Mouse (Mus musculus): Measurements from ENCODE around the gene Stard13. TPM values are rescaled to one million over a fixed set of nuclear protein-coding genes. Genes with fewer than 3 reads are reported as not detected.

Gene Stard13
- polyA plus RNA-seq, 1 experiment, result 7.1 TPM

DNA sequence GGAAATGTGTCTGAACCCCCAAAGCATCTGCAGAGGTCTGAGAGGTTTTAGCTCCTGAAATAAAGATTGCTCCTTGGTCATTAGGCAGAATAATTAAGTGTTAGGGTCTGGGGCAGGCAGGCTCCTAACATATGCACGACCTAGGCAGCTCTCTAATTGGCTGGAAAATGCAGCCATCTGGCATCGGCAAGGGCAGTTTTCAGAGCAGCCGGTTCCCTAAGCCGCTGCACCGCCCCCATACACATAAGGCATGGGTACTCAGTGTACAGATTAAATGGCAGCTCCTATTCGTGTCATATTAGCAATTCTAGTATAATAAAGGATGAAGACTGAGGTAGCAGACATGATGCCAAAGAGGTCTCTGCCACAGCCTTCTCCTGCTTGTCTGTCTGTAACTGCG lies 206.5 kb downstream of the Stard13 start:
- Histone ChIP-seq H3K9ac (ENCODE audit: low read depth, poor library complexity, severe bottlenecking) (no peak overlapping the region), H3K36me3 (ENCODE audit: control insufficient read depth, insufficient read depth, low read length, poor library complexity, severe bottlenecking) (no peaks in the 10 kb centered on the region), H3K27ac (ENCODE audit: insufficient read depth, low read length) (no peak overlapping the region), H3K4me3 (ENCODE audit: low read depth, low read length) (no peak overlapping the region), H3K27me3 (ENCODE audit: control insufficient read depth, insufficient read depth, low read length, poor library complexity, severe bottlenecking) (no peaks in the 10 kb centered on the region), H3K4me1 (ENCODE audit: control insufficient read depth, insufficient read depth, low read length) (peaks cover 5% of the 10 kb centered on the region), H3K9me3 (replicated peaks; ENCODE audit: control insufficient read depth, insufficient read depth, low read length, poor library complexity, severe bottlenecking) (no peaks in the 10 kb centered on the region; the same call in 1 of the 2 replicates)
- TF ChIP-seq EP300 (IDR thresholded peaks at IDR 0.05; ENCODE audit: insufficient read depth, low read depth, low read length) (no peak), CTCF (IDR thresholded peaks at IDR 0.05; ENCODE audit: low read depth, low read length) (no peak), POLR2A (IDR thresholded peaks at IDR 0.05; ENCODE audit: insufficient read depth, low read length) (no peak)

DNA sequence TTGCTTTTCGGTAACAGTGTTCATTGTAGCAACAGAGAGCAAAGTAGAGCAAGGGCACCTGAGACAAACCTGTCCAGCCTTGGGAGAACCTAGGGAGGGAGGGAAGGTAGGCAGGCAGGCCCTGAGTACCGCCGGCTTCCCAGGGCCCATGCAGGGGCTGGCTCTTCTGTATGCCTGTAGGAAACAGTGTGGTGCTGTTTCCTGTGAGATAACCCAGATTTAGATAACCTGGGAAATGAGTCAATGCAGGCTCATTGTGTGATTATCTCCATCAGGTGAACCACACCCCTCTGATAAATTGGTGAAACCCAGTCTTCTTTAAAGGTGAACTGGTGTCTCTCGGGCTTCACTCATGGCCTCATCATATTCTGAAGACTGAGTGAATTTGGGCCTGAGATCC lies 207.6 kb downstream of the Stard13 start:
- H3K9ac ChIP-seq (ENCODE audit: low read depth, poor library complexity, severe bottlenecking), result no peak overlapping the region
- TF ChIP-seq EP300 (IDR thresholded peaks at IDR 0.05; ENCODE audit: insufficient read depth, low read depth, low read length) (no peak), POLR2A (IDR thresholded peaks at IDR 0.05; ENCODE audit: insufficient read depth, low read length) (no peak)
- no peaks in the 10 kb centered on the region; the same call in 1 of the 2 replicates for H3K9me3 ChIP-seq (replicated peaks; ENCODE audit: control insufficient read depth, insufficient read depth, low read length, poor library complexity, severe bottlenecking)
- no peak overlapping the region for H3K4me3 ChIP-seq (ENCODE audit: low read depth, low read length)
- H3K36me3 ChIP-seq (ENCODE audit: control insufficient read depth, insufficient read depth, low read length, poor library complexity, severe bottlenecking), result no peaks in the 10 kb centered on the region
- no peak overlapping the region for H3K27ac ChIP-seq (ENCODE audit: insufficient read depth, low read length)
- H3K27me3 ChIP-seq (ENCODE audit: control insufficient read depth, insufficient read depth, low read length, poor library complexity, severe bottlenecking), result no peaks in the 10 kb centered on the region
- H3K4me1 ChIP-seq (ENCODE audit: control insufficient read depth, insufficient read depth, low read length), result peaks cover 6% of the 10 kb centered on the region

DNA sequence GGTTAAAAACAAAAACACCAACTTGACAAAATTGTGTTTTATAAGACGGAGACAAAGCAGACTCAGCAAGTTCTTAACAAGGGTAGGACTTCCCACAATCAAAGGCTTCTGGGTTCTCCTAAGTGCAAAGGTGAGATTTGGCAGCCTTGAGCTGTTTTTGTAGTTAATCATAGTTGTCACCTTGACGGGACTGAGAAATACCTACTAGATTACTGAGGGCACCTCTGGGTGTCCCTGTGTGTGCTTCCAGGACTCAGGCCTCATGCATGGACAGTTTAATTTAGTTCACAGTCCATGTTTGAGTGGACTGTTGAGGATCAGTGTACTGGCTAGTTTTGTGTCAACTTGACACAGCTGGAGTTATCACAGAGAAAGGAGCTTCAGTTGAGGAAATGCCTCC lies 209.2 kb downstream of the Stard13 start:
- no peaks in the 10 kb centered on the region for H3K36me3 ChIP-seq (ENCODE audit: control insufficient read depth, insufficient read depth, low read length, poor library complexity, severe bottlenecking)
- H3K4me3 ChIP-seq (ENCODE audit: low read depth, low read length), result no peak overlapping the region
- no peak overlapping the region for H3K27ac ChIP-seq (ENCODE audit: insufficient read depth, low read length)
- H3K27me3 ChIP-seq (ENCODE audit: control insufficient read depth, insufficient read depth, low read length, poor library complexity, severe bottlenecking), result no peaks in the 10 kb centered on the region
- no peak overlapping the region for H3K9ac ChIP-seq (ENCODE audit: low read depth, poor library complexity, severe bottlenecking)
- H3K4me1 ChIP-seq (ENCODE audit: control insufficient read depth, insufficient read depth, low read length), result peaks cover 6% of the 10 kb centered on the region
- no peaks in the 10 kb centered on the region; the same call in 1 of the 2 replicates for H3K9me3 ChIP-seq (replicated peaks; ENCODE audit: control insufficient read depth, insufficient read depth, low read length, poor library complexity, severe bottlenecking)
- TF ChIP-seq EP300 (IDR thresholded peaks at IDR 0.05; ENCODE audit: insufficient read depth, low read depth, low read length) (no peak), CTCF (IDR thresholded peaks at IDR 0.05; ENCODE audit: low read depth, low read length) (no peak), POLR2A (IDR thresholded peaks at IDR 0.05; ENCODE audit: insufficient read depth, low read length) (no peak)

DNA sequence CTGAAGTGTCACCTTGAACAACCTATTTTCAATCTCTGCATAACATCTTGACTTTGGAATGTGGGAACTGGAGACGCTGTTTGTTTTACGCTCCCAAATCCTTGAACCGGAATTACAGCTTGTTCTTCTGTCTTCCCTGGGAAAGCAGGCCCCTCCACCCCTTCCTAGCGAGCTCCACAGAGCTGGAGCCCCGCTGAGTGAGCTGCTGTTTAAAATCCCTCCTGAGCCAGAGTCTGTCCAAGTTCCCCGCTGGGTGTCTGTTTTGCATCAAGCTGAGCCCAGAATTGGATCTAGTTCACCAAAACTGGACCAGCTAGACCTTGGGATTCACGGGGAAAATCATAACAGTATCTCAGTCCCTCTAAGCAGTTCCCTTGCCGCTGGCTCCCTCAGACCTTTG lies 210.2 kb downstream of the Stard13 start:
- Histone ChIP-seq H3K9me3 (replicated peaks; ENCODE audit: control insufficient read depth, insufficient read depth, low read length, poor library complexity, severe bottlenecking) (no peaks in the 10 kb centered on the region; the same call in 1 of the 2 replicates), H3K27me3 (ENCODE audit: control insufficient read depth, insufficient read depth, low read length, poor library complexity, severe bottlenecking) (no peaks in the 10 kb centered on the region), H3K9ac (ENCODE audit: low read depth, poor library complexity, severe bottlenecking) (no peak overlapping the region), H3K4me1 (ENCODE audit: control insufficient read depth, insufficient read depth, low read length) (peaks cover 6% of the 10 kb centered on the region), H3K4me3 (ENCODE audit: low read depth, low read length) (no peak overlapping the region), H3K36me3 (ENCODE audit: control insufficient read depth, insufficient read depth, low read length, poor library complexity, severe bottlenecking) (no peaks in the 10 kb centered on the region), H3K27ac (ENCODE audit: insufficient read depth, low read length) (no peak overlapping the region)
- TF ChIP-seq POLR2A (IDR thresholded peaks at IDR 0.05; ENCODE audit: insufficient read depth, low read length) (no peak), CTCF (IDR thresholded peaks at IDR 0.05; ENCODE audit: low read depth, low read length) (no peak), EP300 (IDR thresholded peaks at IDR 0.05; ENCODE audit: insufficient read depth, low read depth, low read length) (0 out of 2 replicates have a peak, but pooled peaks have one; percentile 55)

DNA sequence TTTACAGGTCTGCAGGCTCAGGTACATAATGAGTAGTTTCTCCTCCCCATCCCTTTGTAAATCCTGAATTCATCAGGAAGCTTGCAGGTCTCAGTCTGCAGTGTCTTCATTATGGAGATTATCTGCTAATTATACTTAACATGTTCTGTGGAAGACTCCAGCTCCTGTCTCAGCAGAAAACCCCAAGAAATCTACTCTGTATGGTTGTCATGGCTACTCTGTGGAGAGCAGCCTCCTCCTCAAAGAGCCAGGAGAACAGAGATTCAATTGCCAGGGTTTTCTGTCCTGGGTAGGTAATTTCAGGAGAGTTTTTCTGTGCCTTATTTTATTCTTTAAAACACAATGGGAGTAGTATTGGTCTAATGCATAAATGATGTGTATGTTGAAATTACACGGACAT lies 210.7 kb downstream of the Stard13 start:
- H3K9me3 ChIP-seq (replicated peaks; ENCODE audit: control insufficient read depth, insufficient read depth, low read length, poor library complexity, severe bottlenecking), result no peaks in the 10 kb centered on the region; the same call in 1 of the 2 replicates
- no peak overlapping the region for H3K27ac ChIP-seq (ENCODE audit: insufficient read depth, low read length)
- H3K36me3 ChIP-seq (ENCODE audit: control insufficient read depth, insufficient read depth, low read length, poor library complexity, severe bottlenecking), result no peaks in the 10 kb centered on the region
- H3K4me3 ChIP-seq (ENCODE audit: low read depth, low read length), result no peak overlapping the region
- H3K9ac ChIP-seq (ENCODE audit: low read depth, poor library complexity, severe bottlenecking), result no peak overlapping the region
- no peaks in the 10 kb centered on the region for H3K27me3 ChIP-seq (ENCODE audit: control insufficient read depth, insufficient read depth, low read length, poor library complexity, severe bottlenecking)
- TF ChIP-seq CTCF (IDR thresholded peaks at IDR 0.05; ENCODE audit: low read depth, low read length), result no peak
- TF ChIP-seq EP300 (IDR thresholded peaks at IDR 0.05; ENCODE audit: insufficient read depth, low read depth, low read length), result no peak
- TF ChIP-seq POLR2A (IDR thresholded peaks at IDR 0.05; ENCODE audit: insufficient read depth, low read length), result no peak
- peaks cover 6% of the 10 kb centered on the region for H3K4me1 ChIP-seq (ENCODE audit: control insufficient read depth, insufficient read depth, low read length)

DNA sequence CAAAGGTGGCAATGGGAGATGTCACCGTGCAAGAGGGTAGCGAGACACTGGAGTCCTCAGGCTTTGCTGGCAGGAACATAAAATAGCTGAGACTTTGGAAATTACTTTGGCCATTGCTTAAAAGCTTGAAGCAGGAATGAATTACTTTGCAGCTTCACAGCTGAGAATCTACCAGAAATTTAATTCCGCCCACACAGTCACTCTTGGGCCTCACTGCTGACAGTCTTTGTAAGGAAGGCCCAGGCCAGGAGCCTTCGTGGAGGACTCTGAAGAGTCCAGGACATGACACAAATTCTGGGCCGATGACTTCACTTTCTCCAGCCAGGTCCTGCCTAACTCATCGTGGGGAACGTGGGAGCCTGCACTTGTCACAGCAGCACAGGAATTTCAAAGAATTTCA lies 211.6 kb downstream of the Stard13 start:
- no peaks in the 10 kb centered on the region; the same call in 1 of the 2 replicates for H3K9me3 ChIP-seq (replicated peaks; ENCODE audit: control insufficient read depth, insufficient read depth, low read length, poor library complexity, severe bottlenecking)
- peaks cover 6% of the 10 kb centered on the region for H3K4me1 ChIP-seq (ENCODE audit: control insufficient read depth, insufficient read depth, low read length)
- no peak overlapping the region for H3K27ac ChIP-seq (ENCODE audit: insufficient read depth, low read length)
- no peaks in the 10 kb centered on the region for H3K27me3 ChIP-seq (ENCODE audit: control insufficient read depth, insufficient read depth, low read length, poor library complexity, severe bottlenecking)
- H3K4me3 ChIP-seq (ENCODE audit: low read depth, low read length), result no peak overlapping the region
- H3K36me3 ChIP-seq (ENCODE audit: control insufficient read depth, insufficient read depth, low read length, poor library complexity, severe bottlenecking), result no peaks in the 10 kb centered on the region
- H3K9ac ChIP-seq (ENCODE audit: low read depth, poor library complexity, severe bottlenecking), result no peak overlapping the region
- TF ChIP-seq CTCF (IDR thresholded peaks at IDR 0.05; ENCODE audit: low read depth, low read length) (no peak), POLR2A (IDR thresholded peaks at IDR 0.05; ENCODE audit: insufficient read depth, low read length) (no peak), EP300 (IDR thresholded peaks at IDR 0.05; ENCODE audit: insufficient read depth, low read depth, low read length) (no peak)
